Mouse (Mus musculus): Measurements from ENCODE around the gene Zfp735.

The Zfp735 gene

DNA sequence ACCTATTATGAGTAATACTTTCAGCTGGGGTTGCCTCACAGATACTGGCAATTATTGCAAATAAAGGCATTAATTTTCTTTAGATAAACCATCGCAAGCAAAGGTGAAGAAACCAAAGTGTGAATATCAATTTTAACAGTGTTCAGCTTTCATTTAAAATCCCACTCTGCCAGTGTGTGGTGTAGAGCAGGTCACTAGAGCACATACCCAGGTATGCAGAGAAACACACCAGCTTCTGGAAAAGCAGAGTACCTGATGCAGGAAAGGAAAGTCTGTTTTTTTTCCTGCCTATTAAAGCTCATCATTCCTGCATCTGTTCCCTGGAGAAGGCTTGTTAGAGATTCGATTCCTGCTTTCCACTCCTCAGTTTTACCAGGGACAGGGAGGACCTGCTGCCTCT, at the start of gene Zfp735:
Gene Zfp735, plus strand, starts transcription at position 301 of the 400 bp plus-strand sequence.
- no peak for DNase-seq (ENCODE audit: low spot score in 2 of 2)

DNA sequence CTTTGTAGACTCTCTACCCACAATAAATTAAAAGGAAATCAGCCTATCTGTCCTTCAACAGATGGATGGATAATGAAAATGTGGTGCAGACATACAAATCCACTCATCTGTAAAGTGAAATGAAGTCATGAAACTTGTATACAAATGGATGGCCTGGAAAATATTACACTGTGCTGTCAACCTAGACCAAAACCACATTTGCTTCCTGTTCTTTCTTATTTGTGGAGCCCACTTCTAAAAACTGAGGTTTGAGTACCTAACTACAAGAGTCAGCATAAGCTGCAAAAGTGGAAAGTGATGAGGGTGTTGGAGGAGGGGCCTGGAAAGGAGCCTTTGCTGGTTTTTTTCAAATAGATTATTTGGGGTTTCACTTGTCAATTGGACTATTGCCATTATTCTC, 70.5 kb downstream of the Zfp735 start:
- no peak for DNase-seq (ENCODE audit: low spot score in 2 of 2)

Data from heart, adult 9 months (tissue).